Mouse (Mus musculus) G1E (cell line): Measurements from ENCODE around the gene Cd300e.

Experiments
- CTCF ChIP-seq: IDR thresholded peaks from 2 replicates; pipeline ENCODE4 v1.5.1; 2012; ENCODE audit warnings: low read depth, low read length, inconsistent platforms, mixed read lengths
- TAL1 ChIP-seq: conservative IDR thresholded peaks from 2 replicates; pipeline ENCODE4 v1.6.1; 2012; ENCODE audit warnings: low read depth, low read length, inconsistent platforms, mixed read lengths

GRCm38 (mm10) chr11:115082196-115082595 is 20.2 kb upstream of the Cd300e start:
- no peak for TF ChIP-seq TAL1
- no peak for TF ChIP-seq CTCF
